Mouse (Mus musculus): ENCODE measurements around the gene Hdlbp.

- no peak for TF ChIP-seq E2F4 (IDR thresholded peaks at IDR 0.05; ENCODE audit: insufficient read depth)
- TF ChIP-seq POLR2A (IDR thresholded peaks at IDR 0.05; ENCODE audit: insufficient read length, low read depth), result no peak
- no peak for TF ChIP-seq MYOD1 (IDR thresholded peaks at IDR 0.05; ENCODE audit: control insufficient read depth in 1 of 3, insufficient read length in 2 of 3, low read depth in 2 of 3)
Measured at GRCm38 (mm10) chr1:93439321-93439720, 39.3 kb downstream of the Hdlbp start.
